Mouse (Mus musculus): Measurements from ENCODE around the gene Tlk1. TPM values are rescaled to one million over a fixed set of nuclear protein-coding genes. Genes with fewer than 3 reads are reported as not detected.

Tlk1 gene
- 44.3 and 52.2 TPM in 2 replicates for polyA plus RNA-seq (2012; ENCODE audit: insufficient read depth, insufficient read length, missing spikeins)

GRCm38 (mm10) chr2:70825371-70826051, at the start of gene Tlk1:
Tlk1 (minus strand) TSS chr2:70825728.
- Histone ChIP-seq H3K4me1 (ENCODE audit: control insufficient read depth, insufficient read depth, low read length) (peaks cover 14% of the 10 kb centered on the region), H3K27ac (ENCODE audit: insufficient read depth, low read depth, low read length) (peak within 1 kb of the TSS; percentile 97), H3K4me3 (ENCODE audit: insufficient read depth, low read length) (peak within 1 kb of the TSS; percentile 91)
- TF ChIP-seq CTCF (IDR thresholded peaks at IDR 0.05; ENCODE audit: low read depth, low read length) (no peak), POLR2A (IDR thresholded peaks at IDR 0.05; ENCODE audit: borderline replicate concordance, low read depth, low read length) (no peak)

GRCm38 (mm10) chr2:70875129-70875528, 49.6 kb upstream of the Tlk1 start:
- H3K4me1 ChIP-seq (ENCODE audit: control insufficient read depth, insufficient read depth, low read length) = peaks cover 27% of the 10 kb centered on the region
- no peak overlapping the region for H3K4me3 ChIP-seq (ENCODE audit: insufficient read depth, low read length)
- H3K27ac ChIP-seq (ENCODE audit: insufficient read depth, low read depth, low read length) = no peak overlapping the region
- no peak for TF ChIP-seq CTCF (IDR thresholded peaks at IDR 0.05; ENCODE audit: low read depth, low read length)
- TF ChIP-seq POLR2A (IDR thresholded peaks at IDR 0.05; ENCODE audit: borderline replicate concordance, low read depth, low read length) = no peak

GRCm38 (mm10) chr2:70873168-70873567, 47.6 kb upstream of the Tlk1 start:
- TF ChIP-seq POLR2A (IDR thresholded peaks at IDR 0.05; ENCODE audit: borderline replicate concordance, low read depth, low read length) = no peak
- no peak for TF ChIP-seq CTCF (IDR thresholded peaks at IDR 0.05; ENCODE audit: low read depth, low read length)
- Histone ChIP-seq H3K27ac (ENCODE audit: insufficient read depth, low read depth, low read length) (no peak overlapping the region), H3K4me1 (ENCODE audit: control insufficient read depth, insufficient read depth, low read length) (peaks cover 29% of the 10 kb centered on the region), H3K4me3 (ENCODE audit: insufficient read depth, low read length) (no peak overlapping the region)

- no peak overlapping the region for H3K27ac ChIP-seq (ENCODE audit: insufficient read depth, low read depth, low read length)
- H3K4me3 ChIP-seq (ENCODE audit: insufficient read depth, low read length) = no peak overlapping the region
- TF ChIP-seq POLR2A (IDR thresholded peaks at IDR 0.05; ENCODE audit: borderline replicate concordance, low read depth, low read length) (no peak), CTCF (IDR thresholded peaks at IDR 0.05; ENCODE audit: low read depth, low read length) (peak; percentile 11; the same call in 1 of the 2 replicates)
- peaks cover 21% of the 10 kb centered on the region for H3K4me1 ChIP-seq (ENCODE audit: control insufficient read depth, insufficient read depth, low read length)
These were observed 46.0 kb upstream of the Tlk1 start for GRCm38 (mm10) chr2:70871466-70872022.

- Histone ChIP-seq H3K27ac (ENCODE audit: insufficient read depth, low read depth, low read length) (no peak overlapping the region), H3K4me1 (ENCODE audit: control insufficient read depth, insufficient read depth, low read length) (peaks cover 21% of the 10 kb centered on the region), H3K4me3 (ENCODE audit: insufficient read depth, low read length) (no peak overlapping the region)
- no peak for TF ChIP-seq CTCF (IDR thresholded peaks at IDR 0.05; ENCODE audit: low read depth, low read length)
- TF ChIP-seq POLR2A (IDR thresholded peaks at IDR 0.05; ENCODE audit: borderline replicate concordance, low read depth, low read length) = no peak
These were observed 45.3 kb upstream of the Tlk1 start for GRCm38 (mm10) chr2:70870819-70871218.

- TF ChIP-seq POLR2A (IDR thresholded peaks at IDR 0.05; ENCODE audit: borderline replicate concordance, low read depth, low read length) = no peak
- TF ChIP-seq CTCF (IDR thresholded peaks at IDR 0.05; ENCODE audit: low read depth, low read length) = no peak
- H3K4me1 ChIP-seq (ENCODE audit: control insufficient read depth, insufficient read depth, low read length) = peaks cover 13% of the 10 kb centered on the region
- no peak overlapping the region for H3K4me3 ChIP-seq (ENCODE audit: insufficient read depth, low read length)
- no peak overlapping the region for H3K27ac ChIP-seq (ENCODE audit: insufficient read depth, low read depth, low read length)
These were observed 43.6 kb upstream of the Tlk1 start for GRCm38 (mm10) chr2:70869116-70869515.

- Histone ChIP-seq H3K4me1 (ENCODE audit: control insufficient read depth, insufficient read depth, low read length) (peaks cover 13% of the 10 kb centered on the region), H3K27ac (ENCODE audit: insufficient read depth, low read depth, low read length) (no peak overlapping the region), H3K4me3 (ENCODE audit: insufficient read depth, low read length) (no peak overlapping the region)
- TF ChIP-seq CTCF (IDR thresholded peaks at IDR 0.05; ENCODE audit: low read depth, low read length) (no peak), POLR2A (IDR thresholded peaks at IDR 0.05; ENCODE audit: borderline replicate concordance, low read depth, low read length) (no peak)
These were observed 41.7 kb upstream of the Tlk1 start for GRCm38 (mm10) chr2:70867231-70867630.

- TF ChIP-seq POLR2A (IDR thresholded peaks at IDR 0.05; ENCODE audit: borderline replicate concordance, low read depth, low read length) (no peak), CTCF (IDR thresholded peaks at IDR 0.05; ENCODE audit: low read depth, low read length) (no peak)
- no peak overlapping the region for H3K4me3 ChIP-seq (ENCODE audit: insufficient read depth, low read length)
- no peak overlapping the region for H3K27ac ChIP-seq (ENCODE audit: insufficient read depth, low read depth, low read length)
- no peaks in the 10 kb centered on the region for H3K4me1 ChIP-seq (ENCODE audit: control insufficient read depth, insufficient read depth, low read length)
These were observed 37.4 kb upstream of the Tlk1 start for GRCm38 (mm10) chr2:70862881-70863280.

- no peak overlapping the region for H3K4me3 ChIP-seq (ENCODE audit: insufficient read depth, low read length)
- H3K27ac ChIP-seq (ENCODE audit: insufficient read depth, low read depth, low read length) = no peak overlapping the region
- no peak for TF ChIP-seq POLR2A (IDR thresholded peaks at IDR 0.05; ENCODE audit: borderline replicate concordance, low read depth, low read length)
- TF ChIP-seq CTCF (IDR thresholded peaks at IDR 0.05; ENCODE audit: low read depth, low read length) = no peak
- peaks cover 1% of the 10 kb centered on the region for H3K4me1 ChIP-seq (ENCODE audit: control insufficient read depth, insufficient read depth, low read length)
These were observed 34.2 kb upstream of the Tlk1 start for GRCm38 (mm10) chr2:70859740-70860139.

GRCm38 (mm10) chr2:70856971-70857370, 31.4 kb upstream of the Tlk1 start:
- Histone ChIP-seq H3K4me1 (ENCODE audit: control insufficient read depth, insufficient read depth, low read length) (peaks cover 10% of the 10 kb centered on the region), H3K27ac (ENCODE audit: insufficient read depth, low read depth, low read length) (no peak overlapping the region), H3K4me3 (ENCODE audit: insufficient read depth, low read length) (no peak overlapping the region)
- no peak for TF ChIP-seq POLR2A (IDR thresholded peaks at IDR 0.05; ENCODE audit: borderline replicate concordance, low read depth, low read length)
- TF ChIP-seq CTCF (IDR thresholded peaks at IDR 0.05; ENCODE audit: low read depth, low read length) = no peak
